Mouse (Mus musculus) kidney, postnatal 4 days (tissue): ENCODE results near the gene Gm6401.
"Not testable (repeated sequence)": the region's sequence is repeated elsewhere in the genome, so short reads cannot be mapped to it uniquely, and the experiment has no call there.

Experiments used
- DNase-seq, 2 experiments: peaks; one replicate each; pipeline ENCODE4 v3.0.0; 2021; ENCODE audit warnings: mixed read lengths in 2 of 2

The Gm6401 gene

GRCm38 (mm10) chr14:41967827-41968226 is at the start of gene Gm6401:
Gene Gm6401 (minus strand): TSS chr14:41967927.
- not testable (repeated sequence) for DNase-seq

DNA sequence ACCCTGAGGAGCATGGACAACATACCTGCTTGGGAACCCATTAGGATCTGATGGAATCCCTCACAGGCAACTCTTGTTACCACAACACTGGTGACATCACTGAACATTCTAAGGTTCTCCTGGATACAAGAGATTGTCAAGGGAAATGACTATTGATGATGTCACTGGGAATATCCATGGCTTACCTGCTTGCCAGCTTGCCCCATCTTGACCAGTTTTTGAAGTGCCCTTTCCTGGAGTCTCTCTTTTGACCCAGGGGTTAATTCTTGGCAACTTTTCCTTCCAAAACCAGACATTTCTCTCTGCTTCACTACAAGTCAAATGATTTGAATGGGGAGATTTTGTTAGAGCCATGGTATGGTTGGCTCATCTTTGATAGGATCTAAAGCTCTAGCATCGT is 15.5 kb upstream of the Gm6401 start, which contains the start of gene Gm3543:
Gene Gm3543 (minus strand): TSS at position 101 of the 400 bp plus-strand sequence.
- DNase-seq, result not testable (repeated sequence)

DNA sequence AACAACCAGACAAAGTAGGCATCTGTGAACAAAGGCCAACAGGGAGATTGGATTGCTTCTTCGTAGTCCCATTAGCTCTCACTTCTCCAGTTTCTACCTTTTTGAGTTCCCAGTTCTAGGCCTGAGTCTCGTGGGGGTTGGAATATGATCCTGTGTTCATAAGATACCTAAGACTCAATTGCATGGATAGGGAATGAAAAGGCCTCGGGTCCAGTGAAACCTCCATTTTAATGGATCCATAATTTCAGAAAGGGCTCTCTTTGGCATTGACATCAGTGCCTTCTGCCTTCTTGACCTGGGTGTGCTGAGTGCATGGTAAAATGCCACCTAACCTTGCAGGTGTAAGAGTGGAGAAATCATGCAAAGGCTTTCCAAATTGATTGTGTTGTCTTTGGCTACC is 869 bp upstream of the Gm6401 start:
- DNase-seq, result not testable (repeated sequence)

DNA sequence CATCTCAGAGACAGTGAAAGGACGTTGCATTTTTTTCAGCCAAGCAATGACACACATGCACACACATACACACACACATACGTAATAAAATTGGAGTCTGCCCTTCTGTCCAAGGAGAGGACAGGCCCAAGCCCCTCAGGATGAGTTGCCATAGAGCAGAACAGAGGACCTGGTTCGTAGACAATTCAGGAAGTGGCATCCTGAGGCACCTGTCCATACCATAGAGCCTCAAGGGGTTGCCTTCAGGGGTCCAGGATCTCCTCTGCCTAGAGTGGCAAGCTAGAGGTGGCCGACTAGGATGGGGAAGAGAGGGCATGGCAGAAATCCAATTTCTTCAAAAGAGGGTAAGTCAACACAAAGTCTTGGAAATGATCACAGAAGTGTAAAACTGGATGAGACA is 3.6 kb downstream of the Gm6401 start:
- DNase-seq, result not testable (repeated sequence)

DNA sequence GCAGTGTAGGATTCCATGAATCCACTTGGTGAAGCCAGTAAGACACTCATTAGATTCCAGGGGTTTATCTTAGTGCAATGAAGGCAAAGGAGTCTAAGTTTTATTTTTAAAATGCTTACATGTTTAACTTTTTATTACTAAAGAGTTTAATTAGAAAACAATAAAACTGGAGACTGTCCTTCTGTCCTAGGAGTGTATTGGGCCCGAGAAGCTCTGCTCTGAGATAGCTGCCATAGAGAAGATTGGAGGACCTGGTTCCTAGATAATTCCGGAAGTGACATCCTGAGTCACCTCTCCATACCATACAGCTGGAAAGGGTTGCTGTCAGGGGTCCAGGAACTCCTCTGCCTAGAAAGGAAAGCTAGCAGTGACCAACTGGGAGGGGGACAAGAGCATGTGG is 24.0 kb downstream of the Gm6401 start, which contains the start of gene 1700024B05Rik:
Gene 1700024B05Rik (plus strand): TSS at position 301 of the 400 bp plus-strand sequence.
- not testable (repeated sequence) for DNase-seq

GRCm38 (mm10) chr14:41924649-41925048 is 43.1 kb downstream of the Gm6401 start, which contains the start of gene 1700049E17Rik1:
Gene 1700049E17Rik1 (plus strand): TSS chr14:41924949.
- DNase-seq, result not testable (repeated sequence)
